Mouse (Mus musculus): Measurements from ENCODE around the gene Sprr2a2. TPM values are rescaled to one million over a fixed set of nuclear protein-coding genes. Genes with fewer than 3 reads are reported as not detected.
"Not testable (repeated sequence)": the region's sequence is repeated elsewhere in the genome, so short reads cannot be mapped to it uniquely, and the experiment has no call there.

Gene Sprr2a2
- polyA plus RNA-seq, 1 experiment from 2014 or later: 2.0 TPM

GRCm38 (mm10) chr3:92227410-92227809 is 11.7 kb downstream of the Sprr2a2 start:
- not testable (repeated sequence) for H3K27me3 ChIP-seq (ENCODE audit: control insufficient read depth, insufficient read depth, low read depth, low read length); H3K9me3 ChIP-seq (replicated peaks; ENCODE audit: control insufficient read depth, low read length); H3K4me1 ChIP-seq (ENCODE audit: control insufficient read depth, low read depth, low read length); H3K4me2 ChIP-seq (ENCODE audit: low read depth, low read length); H3K9ac ChIP-seq (ENCODE audit: low read depth, low read length); H3K36me3 ChIP-seq (ENCODE audit: control insufficient read depth, insufficient read depth); H3K27ac ChIP-seq (ENCODE audit: low read length); H3K4me3 ChIP-seq (ENCODE audit: low read depth, low read length); ATAC-seq (ENCODE audit: low read depth)
- 37% methylated on average over 3 of the region's 3 CpGs for WGBS (ENCODE audit: insufficient replicate concordance)

GRCm38 (mm10) chr3:92236463-92237189 is 20.9 kb downstream of the Sprr2a2 start:
- ATAC-seq (ENCODE audit: low read depth): not testable (repeated sequence)
- no CpG with 5 or more reads among the region's 5 CpGs for WGBS (ENCODE audit: insufficient replicate concordance)

DNA sequence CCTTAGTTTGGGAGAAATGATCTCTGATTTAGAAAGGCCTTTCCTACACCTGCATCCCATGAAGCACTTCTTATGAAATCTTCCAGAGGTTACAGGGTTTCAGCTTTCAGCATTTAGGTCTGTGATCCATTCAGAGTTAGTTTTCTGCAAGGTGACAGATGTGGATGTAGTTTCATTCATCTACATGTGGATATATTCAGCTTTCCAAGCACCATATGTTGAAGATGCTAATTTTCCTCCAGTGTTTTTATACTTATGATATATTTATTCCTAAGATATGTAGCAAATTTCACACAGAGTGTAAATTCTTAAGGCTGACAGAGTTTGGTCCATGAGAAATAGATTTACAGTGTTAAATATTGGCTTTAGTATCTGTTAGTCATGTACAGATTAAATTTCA is 23.0 kb downstream of the Sprr2a2 start:
- not testable (repeated sequence) for H3K4me2 ChIP-seq (ENCODE audit: low read depth, low read length); H3K27me3 ChIP-seq (ENCODE audit: control insufficient read depth, insufficient read depth, low read depth, low read length); H3K4me3 ChIP-seq (ENCODE audit: low read depth, low read length); H3K9me3 ChIP-seq (replicated peaks; ENCODE audit: control insufficient read depth, low read length); H3K9ac ChIP-seq (ENCODE audit: low read depth, low read length); H3K27ac ChIP-seq (ENCODE audit: low read length); H3K36me3 ChIP-seq (ENCODE audit: control insufficient read depth, insufficient read depth); H3K4me1 ChIP-seq (ENCODE audit: control insufficient read depth, low read depth, low read length); ATAC-seq (ENCODE audit: low read depth)

More at GRCm38 (mm10) chr3:92236463-92237189, 20.9 kb downstream of the Sprr2a2 start:
- H3K4me1 ChIP-seq (ENCODE audit: control insufficient read depth, low read depth, low read length); H3K9ac ChIP-seq (ENCODE audit: low read depth, low read length); H3K9me3 ChIP-seq (replicated peaks; ENCODE audit: control insufficient read depth, low read length); H3K27ac ChIP-seq (ENCODE audit: low read length); H3K4me2 ChIP-seq (ENCODE audit: low read depth, low read length); H3K36me3 ChIP-seq (ENCODE audit: control insufficient read depth, insufficient read depth); H3K4me3 ChIP-seq (ENCODE audit: low read depth, low read length); H3K27me3 ChIP-seq (ENCODE audit: control insufficient read depth, insufficient read depth, low read depth, low read length): not testable (repeated sequence)

DNA sequence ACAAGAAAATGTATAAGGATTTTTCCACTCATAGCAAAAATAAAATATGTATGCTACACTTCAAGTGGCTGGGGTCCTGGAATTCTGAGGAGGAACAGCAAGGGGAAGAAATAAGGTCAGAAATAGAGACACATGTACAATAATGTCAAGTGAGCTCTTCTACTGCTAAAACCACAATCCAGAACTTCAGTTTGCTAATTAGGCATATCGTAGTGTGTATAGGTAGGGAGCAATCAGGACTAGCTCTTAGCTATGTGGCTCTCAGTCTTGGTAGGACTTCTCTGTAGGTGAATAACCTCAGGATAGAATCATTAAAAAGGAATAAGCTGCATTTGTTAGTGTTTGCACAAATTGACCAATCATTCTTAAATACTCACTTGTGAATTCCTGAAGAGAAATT is 23.5 kb downstream of the Sprr2a2 start:
- H3K4me3 ChIP-seq (ENCODE audit: low read depth, low read length); H3K27me3 ChIP-seq (ENCODE audit: control insufficient read depth, insufficient read depth, low read depth, low read length); H3K4me2 ChIP-seq (ENCODE audit: low read depth, low read length); H3K9ac ChIP-seq (ENCODE audit: low read depth, low read length); H3K4me1 ChIP-seq (ENCODE audit: control insufficient read depth, low read depth, low read length); H3K27ac ChIP-seq (ENCODE audit: low read length); ATAC-seq (ENCODE audit: low read depth); H3K36me3 ChIP-seq (ENCODE audit: control insufficient read depth, insufficient read depth); H3K9me3 ChIP-seq (replicated peaks; ENCODE audit: control insufficient read depth, low read length): not testable (repeated sequence)
- no CpG with 5 or more reads among the region's 1 CpGs for WGBS (ENCODE audit: insufficient replicate concordance)

DNA sequence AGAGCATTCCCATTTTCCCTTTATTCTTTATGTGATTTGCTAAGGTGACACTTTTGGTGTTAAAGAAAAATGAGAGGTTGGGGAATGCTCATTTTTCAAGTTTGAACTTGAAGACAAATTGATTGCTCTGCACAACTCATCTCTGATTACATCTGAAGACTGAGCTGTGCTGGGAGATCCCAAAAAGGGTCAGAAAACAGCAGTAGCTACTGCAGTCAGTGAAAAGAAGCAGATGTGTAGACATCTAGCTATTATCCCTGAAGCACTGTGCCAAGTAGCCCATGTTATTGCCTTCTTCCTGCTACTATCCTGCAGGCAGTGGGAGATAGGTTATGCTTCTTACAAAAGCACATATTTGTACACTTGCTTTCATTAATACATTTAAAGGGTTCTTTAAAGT is 29.1 kb downstream of the Sprr2a2 start:
- H3K27ac ChIP-seq (ENCODE audit: low read length); ATAC-seq (ENCODE audit: low read depth); H3K4me1 ChIP-seq (ENCODE audit: control insufficient read depth, low read depth, low read length); H3K36me3 ChIP-seq (ENCODE audit: control insufficient read depth, insufficient read depth); H3K4me2 ChIP-seq (ENCODE audit: low read depth, low read length); H3K4me3 ChIP-seq (ENCODE audit: low read depth, low read length); H3K9me3 ChIP-seq (replicated peaks; ENCODE audit: control insufficient read depth, low read length); H3K9ac ChIP-seq (ENCODE audit: low read depth, low read length); H3K27me3 ChIP-seq (ENCODE audit: control insufficient read depth, insufficient read depth, low read depth, low read length): not testable (repeated sequence)

DNA sequence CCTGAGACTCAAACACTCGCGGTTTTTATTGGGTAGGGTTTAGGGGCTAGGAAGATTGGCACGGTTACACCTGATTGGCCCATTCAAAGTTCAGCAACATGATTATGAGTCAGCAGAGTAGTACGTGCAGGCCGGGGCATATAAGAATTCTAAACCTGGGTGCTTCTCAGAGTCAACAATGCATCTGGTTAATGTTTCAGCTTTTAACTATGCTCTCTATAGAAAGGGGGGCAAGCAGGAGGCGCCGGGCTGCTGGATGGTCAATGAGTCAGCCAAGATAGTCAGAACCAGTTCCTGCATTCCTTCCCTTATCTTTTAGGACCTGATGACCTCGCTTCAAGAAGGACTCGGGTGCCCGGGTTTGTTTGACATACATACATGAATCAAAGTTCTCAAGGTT is 30.5 kb downstream of the Sprr2a2 start:
- not testable (repeated sequence) for H3K9ac ChIP-seq (ENCODE audit: low read depth, low read length); H3K4me2 ChIP-seq (ENCODE audit: low read depth, low read length); H3K4me3 ChIP-seq (ENCODE audit: low read depth, low read length); H3K9me3 ChIP-seq (replicated peaks; ENCODE audit: control insufficient read depth, low read length); H3K36me3 ChIP-seq (ENCODE audit: control insufficient read depth, insufficient read depth); H3K27me3 ChIP-seq (ENCODE audit: control insufficient read depth, insufficient read depth, low read depth, low read length); H3K4me1 ChIP-seq (ENCODE audit: control insufficient read depth, low read depth, low read length); H3K27ac ChIP-seq (ENCODE audit: low read length)
- peak; percentile 45 for ATAC-seq (ENCODE audit: low read depth)
- no CpG with 5 or more reads among the region's 10 CpGs for WGBS (ENCODE audit: insufficient replicate concordance)

GRCm38 (mm10) chr3:92248494-92248893 is 32.8 kb downstream of the Sprr2a2 start:
- H3K36me3 ChIP-seq (ENCODE audit: control insufficient read depth, insufficient read depth); H3K27ac ChIP-seq (ENCODE audit: low read length); H3K4me2 ChIP-seq (ENCODE audit: low read depth, low read length); ATAC-seq (ENCODE audit: low read depth); H3K4me3 ChIP-seq (ENCODE audit: low read depth, low read length); H3K9ac ChIP-seq (ENCODE audit: low read depth, low read length); H3K9me3 ChIP-seq (replicated peaks; ENCODE audit: control insufficient read depth, low read length); H3K27me3 ChIP-seq (ENCODE audit: control insufficient read depth, insufficient read depth, low read depth, low read length); H3K4me1 ChIP-seq (ENCODE audit: control insufficient read depth, low read depth, low read length): not testable (repeated sequence)

GRCm38 (mm10) chr3:92250450-92250849 is 34.7 kb downstream of the Sprr2a2 start:
- H3K4me2 ChIP-seq (ENCODE audit: low read depth, low read length); ATAC-seq (ENCODE audit: low read depth); H3K27ac ChIP-seq (ENCODE audit: low read length); H3K9ac ChIP-seq (ENCODE audit: low read depth, low read length); H3K36me3 ChIP-seq (ENCODE audit: control insufficient read depth, insufficient read depth); H3K4me1 ChIP-seq (ENCODE audit: control insufficient read depth, low read depth, low read length); H3K9me3 ChIP-seq (replicated peaks; ENCODE audit: control insufficient read depth, low read length); H3K27me3 ChIP-seq (ENCODE audit: control insufficient read depth, insufficient read depth, low read depth, low read length); H3K4me3 ChIP-seq (ENCODE audit: low read depth, low read length): not testable (repeated sequence)
- WGBS (ENCODE audit: insufficient replicate concordance): 63% methylated on average over 1 of the region's 2 CpGs

DNA sequence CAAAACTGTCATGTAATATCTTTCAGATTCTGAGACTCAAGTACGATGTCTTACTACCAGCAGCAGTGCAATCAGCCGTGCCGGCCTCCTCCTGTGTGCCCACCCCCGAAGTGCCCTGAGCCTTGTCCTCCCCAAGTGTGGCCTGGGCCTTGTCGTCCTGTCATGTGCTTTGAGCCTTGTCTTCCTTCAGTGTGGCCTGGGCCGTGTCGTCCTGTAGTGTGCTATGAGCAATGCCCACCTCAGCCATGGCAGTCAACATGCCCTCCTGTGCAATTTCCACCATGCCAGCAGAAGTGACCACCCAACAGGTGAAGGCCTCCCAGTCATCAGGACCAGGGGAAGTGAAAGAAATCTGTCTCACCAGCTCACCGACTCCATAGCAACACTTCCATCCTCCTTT is 38.1 kb downstream of the Sprr2a2 start:
- WGBS (ENCODE audit: insufficient replicate concordance): no CpG with 5 or more reads among the region's 8 CpGs
- not testable (repeated sequence) for ATAC-seq (ENCODE audit: low read depth)

DNA sequence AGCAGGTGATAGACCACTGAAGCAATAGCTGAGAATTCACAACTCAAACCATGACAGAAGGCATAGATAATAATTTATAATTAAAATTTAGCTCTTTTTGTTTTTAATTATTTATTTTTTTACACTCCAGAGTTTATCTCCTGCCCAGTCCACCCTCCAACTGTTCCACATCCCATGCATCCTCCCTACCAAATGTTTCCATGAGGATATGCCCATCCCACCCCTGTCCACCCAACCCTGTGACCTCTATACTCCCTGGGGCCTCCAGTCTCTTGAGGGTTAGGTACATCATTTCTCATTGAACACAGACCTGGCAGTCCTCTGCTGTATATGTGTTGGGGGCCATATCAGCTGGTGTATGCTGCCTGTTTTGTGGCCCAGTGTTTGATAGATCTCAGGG is 42.8 kb downstream of the Sprr2a2 start:
- H3K9me3 ChIP-seq (replicated peaks; ENCODE audit: control insufficient read depth, low read length); H3K4me2 ChIP-seq (ENCODE audit: low read depth, low read length); H3K9ac ChIP-seq (ENCODE audit: low read depth, low read length); H3K36me3 ChIP-seq (ENCODE audit: control insufficient read depth, insufficient read depth); H3K27me3 ChIP-seq (ENCODE audit: control insufficient read depth, insufficient read depth, low read depth, low read length); H3K4me3 ChIP-seq (ENCODE audit: low read depth, low read length); ATAC-seq (ENCODE audit: low read depth); H3K4me1 ChIP-seq (ENCODE audit: control insufficient read depth, low read depth, low read length); H3K27ac ChIP-seq (ENCODE audit: low read length): not testable (repeated sequence)

More for the DNA sequence above, 38.1 kb downstream of the Sprr2a2 start:
- H3K27me3 ChIP-seq (ENCODE audit: control insufficient read depth, insufficient read depth, low read depth, low read length); H3K9ac ChIP-seq (ENCODE audit: low read depth, low read length); H3K4me2 ChIP-seq (ENCODE audit: low read depth, low read length); H3K4me3 ChIP-seq (ENCODE audit: low read depth, low read length); H3K36me3 ChIP-seq (ENCODE audit: control insufficient read depth, insufficient read depth); H3K4me1 ChIP-seq (ENCODE audit: control insufficient read depth, low read depth, low read length); H3K9me3 ChIP-seq (replicated peaks; ENCODE audit: control insufficient read depth, low read length); H3K27ac ChIP-seq (ENCODE audit: low read length): not testable (repeated sequence)

Data from liver, embryonic 16.5 days (tissue).